Mouse (Mus musculus) adrenal gland, postnatal 25 days (tissue): ENCODE measurements around the gene Rmnd1. TPM values are rescaled to one million over a fixed set of nuclear protein-coding genes. Genes with fewer than 3 reads are reported as not detected.
A peak's percentile ranks its signal among the peaks of the same experiment; 100 is the strongest.

Experiments used
- DNase-seq: peaks from one replicate; pipeline ENCODE4 v3.0.0; 2021; ENCODE audit warnings: mixed read lengths
- total RNA-seq: library from RNA; stranded (reverse); gene quantifications from 2 replicates; pipeline ENCODE4 v1.2.3, GENCODE M21; 2021

Rmnd1 gene
- total RNA-seq, 1 experiment from 2014 or later, result 53.7 TPM

DNA sequence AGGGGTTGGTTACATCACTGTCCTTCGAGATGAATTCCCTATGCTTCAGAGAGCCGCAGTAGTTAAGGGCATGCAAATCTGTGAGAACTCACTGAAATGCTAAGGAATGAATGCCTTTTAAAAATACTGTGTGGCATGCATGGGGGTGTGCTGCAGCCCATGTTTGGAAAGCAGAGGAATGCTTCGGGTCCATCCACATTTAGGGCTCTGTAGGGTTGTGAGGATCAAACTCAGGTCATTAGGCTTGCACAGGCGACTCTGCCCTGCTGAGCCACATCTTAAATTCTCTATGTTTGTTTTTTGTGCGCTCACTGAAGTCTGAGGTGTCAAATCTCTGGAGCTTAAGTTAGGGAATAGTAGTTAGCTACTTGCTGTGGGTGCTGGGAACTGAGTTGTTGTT, 41.1 kb downstream of the Rmnd1 start:
- DNase-seq, result no peak

DNA sequence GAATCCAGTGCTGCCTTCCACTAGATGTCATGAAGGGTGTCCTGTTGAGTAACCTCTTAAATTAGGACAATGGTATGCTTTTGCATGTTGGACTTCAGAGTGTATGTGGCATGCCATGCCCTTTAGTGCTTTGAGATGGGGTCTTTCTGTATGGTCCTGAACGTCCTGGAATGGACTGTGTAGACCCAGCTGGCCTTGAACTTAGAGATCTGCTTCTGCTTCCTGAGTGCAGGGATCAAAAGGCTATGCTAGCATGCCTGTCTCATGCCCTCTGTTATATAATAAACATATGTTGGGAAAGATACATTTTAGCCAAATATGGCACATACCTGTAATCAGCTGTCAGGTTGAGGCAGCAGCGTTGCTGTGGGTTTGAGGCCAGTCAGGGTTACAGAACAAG, 41.6 kb downstream of the Rmnd1 start:
- DNase-seq, result no peak

DNA sequence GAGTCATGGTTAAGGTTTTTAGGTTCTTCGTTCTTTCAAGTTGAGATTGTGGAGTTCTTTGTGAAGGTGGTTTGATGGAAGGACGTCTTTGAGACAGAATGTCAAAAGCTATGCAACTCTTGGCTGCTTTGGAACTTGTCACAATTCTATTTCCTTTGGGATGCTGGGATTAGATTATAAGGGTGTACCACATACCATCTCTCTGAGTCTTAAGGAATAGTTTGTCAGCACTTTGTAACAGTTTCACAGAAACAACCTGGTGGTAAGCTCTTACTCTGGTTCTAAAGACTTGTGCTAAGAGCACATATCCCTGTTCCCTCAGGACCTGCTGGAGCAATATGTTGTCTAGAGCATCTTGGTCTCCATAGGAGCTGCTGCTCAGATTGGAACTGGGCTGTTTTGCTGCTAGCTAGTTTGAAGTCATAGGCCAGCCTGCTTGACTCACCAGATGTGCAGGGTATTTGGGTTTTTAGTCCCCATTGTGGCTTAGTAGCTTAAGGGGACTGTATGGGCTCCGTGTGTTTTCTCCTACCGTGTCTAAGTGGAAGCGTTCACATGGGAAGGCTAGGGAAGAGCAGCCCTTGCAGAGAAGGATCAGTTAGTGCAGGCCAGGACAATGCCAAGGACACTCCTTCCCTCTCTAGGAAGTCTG, 42.6 kb downstream of the Rmnd1 start:
- DNase-seq, result no peak

DNA sequence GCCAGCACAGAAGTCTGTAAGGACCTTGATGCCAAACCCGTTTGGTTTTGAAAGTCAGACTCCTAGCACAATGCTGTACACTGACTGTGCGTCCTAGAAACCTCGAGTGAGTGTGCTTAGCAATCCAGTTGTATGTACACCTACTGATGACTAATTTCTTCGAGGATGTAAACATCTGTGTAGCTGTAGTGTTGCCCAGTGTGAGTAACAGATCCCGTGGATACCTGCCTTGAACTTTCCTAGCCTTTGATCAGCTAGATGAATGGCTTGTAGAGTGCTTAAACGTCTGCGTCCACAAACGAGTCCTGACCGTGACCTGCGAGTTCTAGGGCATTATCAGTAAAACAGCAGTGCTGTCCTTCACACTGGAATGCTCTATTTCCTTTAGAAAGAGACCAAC, 43.2 kb downstream of the Rmnd1 start:
- DNase-seq, result no peak

DNA sequence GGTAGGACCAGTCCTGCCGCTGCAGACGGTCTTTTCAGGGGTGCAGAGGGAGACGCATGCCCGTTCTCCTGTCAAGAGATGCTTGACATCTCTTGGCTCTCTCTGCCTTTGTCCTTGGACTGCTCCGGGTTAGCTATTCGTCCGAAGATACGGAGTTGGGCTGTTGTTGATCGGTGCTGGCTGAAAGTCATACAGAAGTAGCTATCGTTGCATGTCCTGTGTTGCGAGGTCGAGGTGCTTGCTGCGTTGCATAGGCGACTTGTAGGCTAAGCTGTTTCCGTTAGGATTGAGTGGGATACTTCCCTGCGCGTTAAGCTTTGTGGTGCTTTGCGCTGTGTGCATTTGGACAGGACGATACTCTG, 43.8 kb downstream of the Rmnd1 start:
- no peak for DNase-seq

DNA sequence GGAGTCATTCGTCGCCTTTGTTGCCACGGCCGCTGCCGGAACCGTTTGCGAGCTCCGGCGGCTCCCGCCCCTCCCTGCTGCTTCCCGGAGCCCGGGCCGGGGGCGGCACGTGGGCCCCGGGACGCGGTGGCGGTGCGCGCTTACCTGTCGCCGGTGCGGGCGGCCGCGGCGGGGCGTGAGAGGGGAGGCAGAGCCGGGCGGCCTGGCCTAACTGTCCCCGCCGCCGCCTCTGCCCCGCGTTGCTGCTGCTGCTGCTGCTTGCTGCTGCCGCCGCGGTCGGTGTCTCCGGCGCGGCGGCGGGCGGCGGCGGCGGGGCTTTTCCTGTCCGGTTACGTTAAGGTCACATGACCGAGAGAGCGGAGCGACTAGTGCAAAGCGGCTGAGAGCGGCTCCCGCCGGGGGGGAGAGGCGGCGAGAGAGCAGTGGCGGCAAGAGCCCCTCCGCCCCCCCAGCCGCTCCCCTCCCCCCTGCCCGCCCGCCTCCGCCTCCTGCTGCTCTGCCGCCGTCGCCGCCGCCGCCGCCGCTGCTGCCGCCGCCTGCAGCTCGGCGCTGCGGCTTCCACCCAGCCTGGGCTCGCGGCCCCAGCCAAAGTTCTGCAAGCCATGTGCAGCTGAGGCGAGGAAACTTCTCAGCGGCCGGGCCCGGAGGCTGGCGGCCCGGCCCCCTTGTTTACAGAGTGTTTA, 44.3 kb downstream of the Rmnd1 start, which contains the start of gene Zbtb2:
TSS of gene Zbtb2 (minus strand) at position 408 of the 683 bp plus-strand sequence.
- DNase-seq, result peak; percentile 65

DNA sequence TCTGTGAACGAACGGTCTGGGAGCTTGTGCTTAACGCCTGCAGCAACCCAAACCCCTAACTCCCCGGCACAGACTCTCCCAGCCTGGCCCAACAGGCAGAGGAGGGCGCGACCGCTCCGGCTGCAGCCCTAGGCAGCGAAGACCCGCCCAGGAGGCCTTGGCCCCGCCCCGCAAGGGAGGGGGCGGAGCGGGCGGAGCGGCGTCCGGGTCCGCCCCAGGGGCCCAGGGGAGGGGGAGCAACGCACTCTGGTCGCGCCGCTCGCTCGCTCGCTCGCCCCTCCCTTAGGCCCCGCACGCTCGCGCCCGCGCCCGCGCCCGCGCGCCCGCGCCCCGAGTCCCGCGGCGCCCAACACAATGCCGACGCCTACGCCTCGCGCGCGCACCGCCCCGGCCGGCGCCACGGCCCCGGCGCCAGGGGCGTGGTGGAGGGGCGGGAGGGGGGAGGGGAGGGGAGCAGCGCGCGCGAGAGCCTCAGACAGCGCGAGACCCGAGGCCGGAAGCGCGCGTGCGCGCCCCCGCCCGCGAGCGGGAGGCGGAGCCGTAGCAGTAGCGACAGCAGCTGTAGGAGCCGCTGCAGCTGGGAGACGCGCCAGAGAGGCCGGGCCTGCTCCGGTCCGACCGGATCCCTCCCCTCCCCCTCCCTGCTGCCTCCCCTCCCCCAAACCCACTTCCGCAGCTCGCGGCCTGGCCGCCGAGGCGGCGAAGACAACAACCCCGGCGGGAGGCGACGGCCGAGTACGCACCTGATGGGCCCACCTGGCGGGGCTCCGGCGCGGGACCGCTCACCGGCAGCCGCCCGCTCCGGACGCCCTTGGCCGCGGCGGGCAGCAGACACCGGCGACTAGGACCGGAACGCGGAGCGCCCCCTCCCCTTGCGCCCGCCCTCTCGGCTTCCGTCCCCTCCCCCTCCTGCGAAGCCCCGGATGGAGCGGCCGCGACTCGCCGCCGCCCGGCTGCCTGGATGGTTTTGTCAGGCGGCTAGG, 45.3 kb downstream of the Rmnd1 start:
- DNase-seq, result peak; percentile 95

DNA sequence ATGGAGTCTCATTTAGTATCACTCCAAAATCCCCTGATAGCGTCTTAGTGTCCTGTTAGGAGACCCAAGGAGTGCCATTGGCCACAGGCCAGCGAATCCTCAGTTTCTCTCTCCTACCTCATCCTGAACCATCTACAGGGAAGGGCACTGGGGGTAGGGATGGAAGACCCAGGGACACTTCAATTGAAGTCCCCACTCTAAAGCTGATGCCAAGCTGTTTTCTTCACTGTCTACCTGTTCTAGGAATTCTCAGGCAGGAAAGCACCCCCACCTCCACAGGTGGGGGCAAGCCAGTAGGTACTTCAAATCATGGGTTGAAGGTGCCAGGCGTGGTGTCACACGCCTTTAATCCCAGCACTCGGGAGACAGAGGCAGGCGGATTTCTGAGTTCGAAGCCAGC, 47.9 kb downstream of the Rmnd1 start:
- DNase-seq, result no peak

- DNase-seq, result no peak
Measured at GRCm38 (mm10) chr10:4380748-4381147, 51.4 kb downstream of the Rmnd1 start.

DNA sequence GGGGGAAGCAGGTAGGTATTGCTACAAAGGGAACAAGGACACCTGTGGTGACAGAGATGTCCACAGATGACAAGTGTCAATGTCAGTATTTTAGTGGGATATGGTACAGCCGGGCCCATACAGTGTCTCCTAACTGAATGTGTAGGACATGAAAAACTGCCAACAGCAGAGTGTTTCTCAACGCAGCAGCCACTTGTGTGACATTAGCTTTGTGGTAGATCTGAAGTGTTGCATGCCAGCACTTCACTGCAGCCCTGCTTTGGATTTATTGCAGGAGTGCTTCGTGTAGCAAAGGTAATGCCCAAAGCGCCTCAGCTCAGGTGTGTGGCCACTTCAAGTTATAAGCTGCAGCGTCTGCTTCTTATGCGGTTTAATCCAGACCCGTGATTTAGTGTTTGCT, 55.3 kb downstream of the Rmnd1 start:
- no peak for DNase-seq

DNA sequence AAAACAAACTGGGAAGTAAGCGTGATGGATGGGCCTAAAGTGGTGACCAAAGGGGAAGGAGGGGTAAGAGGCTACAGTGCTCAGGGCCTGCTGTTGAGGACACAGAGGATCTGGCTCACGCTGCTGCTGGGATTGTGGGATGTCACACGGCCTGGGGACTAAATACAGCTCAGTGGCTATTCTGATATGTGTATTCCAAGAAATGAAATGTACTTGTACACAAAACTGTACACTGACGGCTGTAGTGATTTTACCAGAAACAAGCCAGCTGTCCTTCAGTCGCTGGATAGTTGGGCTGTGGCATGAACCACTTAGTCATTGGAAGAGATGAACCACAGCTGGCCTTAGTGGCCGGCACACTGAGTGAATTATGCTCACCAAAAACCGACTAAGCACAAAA, 55.7 kb downstream of the Rmnd1 start:
- no peak for DNase-seq

DNA sequence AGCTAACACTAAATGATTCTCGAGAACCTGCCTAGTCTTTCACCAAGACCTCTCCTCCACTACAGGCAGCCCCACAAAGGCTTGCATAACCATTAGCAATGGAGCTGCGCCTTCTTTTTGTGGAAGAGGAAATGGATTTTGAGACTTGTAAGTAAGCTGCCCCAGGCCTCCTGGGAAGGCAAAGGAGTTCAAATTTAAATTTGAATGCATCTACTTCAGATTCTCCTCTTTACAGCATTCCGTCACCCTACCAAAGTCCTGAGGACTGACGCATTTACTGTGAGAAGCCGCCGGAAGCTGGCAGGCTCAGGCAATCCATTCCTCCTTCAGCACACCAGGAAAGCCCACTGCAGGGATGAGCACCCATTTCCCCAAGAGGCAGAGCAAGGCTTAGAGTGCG, 56.9 kb downstream of the Rmnd1 start:
- DNase-seq, result no peak

- DNase-seq, result no peak
Measured at GRCm38 (mm10) chr10:4374734-4375133, 57.5 kb downstream of the Rmnd1 start.

DNA sequence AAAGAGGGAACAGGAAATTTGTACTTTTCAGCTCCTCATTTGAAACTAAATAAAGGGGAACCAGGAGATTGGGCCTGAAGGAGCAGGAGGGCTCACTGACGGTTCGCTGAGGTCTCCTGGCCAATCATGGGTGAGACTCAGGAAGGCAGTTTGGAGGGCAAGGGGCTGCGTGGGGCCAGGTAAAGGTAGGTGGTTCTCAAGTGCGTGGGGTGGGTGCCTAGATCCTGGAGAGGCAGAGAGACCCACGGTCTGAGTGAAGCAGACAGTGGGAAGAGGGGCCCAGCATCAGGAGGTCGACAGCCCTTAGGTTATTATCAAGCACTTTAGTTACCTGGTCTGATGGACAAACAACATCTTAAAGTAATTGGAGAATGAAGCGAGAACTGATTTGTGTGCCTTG, 57.9 kb downstream of the Rmnd1 start:
- DNase-seq, result no peak

DNA sequence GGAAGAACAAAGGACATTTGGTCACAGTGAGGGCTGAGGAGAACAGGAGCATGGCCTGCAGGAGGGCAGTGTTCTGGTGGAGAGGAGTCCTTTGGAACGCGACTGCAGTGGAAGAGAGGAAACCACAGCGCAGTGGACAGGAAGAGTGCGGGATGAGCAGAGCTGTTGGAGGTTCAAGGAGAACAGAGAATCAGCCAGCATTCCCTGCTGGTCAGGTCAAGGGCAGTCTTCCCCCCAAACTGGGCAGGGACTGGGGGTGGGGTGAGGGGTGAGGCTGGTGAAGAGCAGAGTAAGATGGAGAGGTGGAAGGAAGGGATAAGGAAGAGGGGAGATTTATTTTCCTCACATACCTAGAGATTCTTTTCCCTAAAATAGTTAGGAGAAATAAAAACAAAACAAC, 58.6 kb downstream of the Rmnd1 start:
- no peak for DNase-seq

- DNase-seq, result no peak
Measured at GRCm38 (mm10) chr10:4372011-4372410, 60.2 kb downstream of the Rmnd1 start.

DNA sequence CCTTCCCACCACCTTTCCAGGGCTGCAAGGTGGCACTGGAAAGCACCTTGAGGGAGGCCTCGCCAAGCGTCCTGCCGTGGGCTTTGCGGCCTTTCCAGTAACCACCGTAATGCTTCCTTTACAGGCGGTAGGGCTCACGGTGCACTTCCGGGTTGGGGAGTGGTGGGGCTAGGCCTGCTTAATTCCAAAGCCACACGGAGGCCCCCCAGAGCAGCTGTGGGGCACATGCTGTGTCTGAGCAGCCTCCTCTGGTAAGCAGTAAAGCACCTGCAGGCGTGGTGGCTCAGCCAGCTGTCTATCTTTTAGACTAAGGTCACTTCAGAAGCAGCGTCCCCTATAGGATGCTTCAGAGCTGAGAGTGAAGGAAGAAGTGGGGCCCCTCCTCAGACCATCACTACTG, 62.1 kb downstream of the Rmnd1 start:
- no peak for DNase-seq

DNA sequence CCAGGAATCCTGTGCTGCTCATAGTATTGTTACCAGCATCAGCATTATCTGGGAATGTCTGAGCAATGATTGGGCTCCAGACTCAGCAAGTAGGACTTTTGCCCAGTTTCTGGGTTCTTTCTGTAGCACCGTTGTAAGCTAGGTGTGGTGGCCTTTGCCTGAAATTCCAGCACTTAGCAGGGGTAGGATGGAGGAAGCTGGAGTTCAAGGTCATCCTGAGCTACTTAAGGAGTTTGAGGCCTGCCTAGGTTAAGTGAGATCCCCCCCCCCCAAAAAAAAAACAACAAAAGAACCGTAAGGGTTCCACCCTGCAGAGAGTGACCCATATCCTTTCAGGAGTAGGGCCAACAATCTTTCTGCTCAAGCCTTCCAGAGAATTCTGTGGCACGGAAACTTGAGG, 67.6 kb downstream of the Rmnd1 start:
- DNase-seq, result no peak

GRCm38 (mm10) chr10:4357435-4357834, 74.8 kb downstream of the Rmnd1 start:
- no peak for DNase-seq

DNA sequence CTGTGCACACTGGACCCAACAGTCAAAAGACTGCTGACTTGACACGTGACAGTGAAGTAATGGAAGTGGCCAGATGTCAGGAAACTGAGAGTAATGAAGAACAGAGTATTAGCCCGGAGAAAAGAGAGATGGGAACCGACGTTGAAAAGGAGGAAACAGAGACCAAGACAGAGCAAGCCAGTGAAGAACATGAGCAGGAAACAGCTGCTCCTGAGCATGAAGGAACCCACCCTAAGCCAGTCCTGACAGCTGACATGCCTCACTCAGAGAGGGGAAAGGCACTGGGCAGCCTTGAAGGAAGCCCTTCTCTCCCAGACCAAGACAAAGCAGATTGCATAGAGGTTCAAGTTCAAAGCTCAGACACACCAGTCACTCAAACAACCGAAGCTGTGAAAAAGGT, 75.5 kb downstream of the Rmnd1 start:
- DNase-seq, result no peak

DNA sequence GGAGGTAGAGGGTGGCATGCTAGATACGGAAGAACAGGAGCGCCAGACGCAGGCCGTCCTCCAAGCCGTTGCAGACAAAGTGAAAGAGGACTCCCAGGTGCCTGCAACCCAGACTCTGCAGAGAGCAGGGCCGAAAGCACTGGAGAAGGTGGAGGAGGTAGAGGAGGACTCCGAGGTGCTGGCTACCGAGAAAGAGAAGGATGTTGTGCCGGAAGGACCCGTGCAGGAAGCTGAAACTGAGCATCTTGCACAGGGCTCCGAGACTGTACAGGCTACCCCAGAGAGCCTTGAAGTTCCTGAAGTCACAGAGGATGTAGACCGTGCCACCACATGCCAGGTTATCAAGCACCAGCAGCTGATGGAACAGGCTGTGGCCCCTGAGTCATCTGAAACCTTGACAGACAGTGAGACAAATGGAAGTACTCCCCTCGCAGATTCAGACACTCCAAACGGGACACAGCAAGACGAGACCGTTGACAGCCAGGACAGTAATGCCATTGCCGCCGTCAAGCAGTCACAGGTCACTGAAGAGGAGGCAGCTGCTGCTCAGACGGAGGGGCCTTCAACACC, 76.2 kb downstream of the Rmnd1 start:
- DNase-seq, result no peak

DNA sequence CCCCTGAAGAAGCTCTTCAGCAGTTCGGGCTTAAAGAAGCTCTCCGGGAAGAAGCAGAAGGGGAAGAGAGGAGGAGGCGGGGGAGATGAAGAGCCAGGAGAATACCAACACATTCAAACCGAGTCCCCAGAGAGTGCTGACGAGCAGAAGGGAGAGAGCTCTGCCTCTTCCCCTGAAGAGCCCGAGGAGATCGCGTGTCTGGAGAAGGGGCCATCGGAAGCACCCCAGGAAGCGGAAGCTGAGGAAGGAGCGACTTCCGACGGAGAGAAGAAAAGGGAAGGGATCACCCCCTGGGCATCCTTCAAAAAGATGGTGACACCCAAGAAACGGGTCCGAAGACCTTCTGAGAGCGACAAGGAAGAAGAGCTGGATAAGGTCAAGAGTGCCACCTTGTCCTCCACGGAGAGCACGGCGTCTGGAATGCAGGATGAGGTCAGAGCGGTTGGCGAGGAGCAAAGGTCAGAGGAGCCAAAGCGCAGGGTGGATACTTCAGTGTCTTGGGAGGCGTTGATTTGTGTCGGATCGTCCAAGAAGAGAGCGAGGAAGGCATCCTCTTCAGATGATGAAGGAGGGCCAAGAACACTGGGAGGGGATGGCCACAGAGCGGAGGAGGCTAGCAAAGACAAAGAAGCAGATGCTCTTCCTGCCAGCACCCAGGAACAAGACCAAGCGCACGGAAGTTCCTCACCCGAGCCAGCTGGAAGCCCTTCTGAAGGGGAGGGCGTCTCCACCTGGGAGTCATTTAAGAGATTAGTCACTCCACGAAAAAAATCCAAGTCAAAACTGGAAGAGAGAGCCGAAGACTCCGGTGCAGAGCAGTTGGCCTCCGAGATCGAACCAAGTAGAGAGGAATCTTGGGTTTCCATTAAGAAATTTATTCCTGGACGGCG, 77.6 kb downstream of the Rmnd1 start:
- DNase-seq, result no peak
